8 mouse cellular contexts compared by ENCODE assay signal in the genomic region with DNA sequence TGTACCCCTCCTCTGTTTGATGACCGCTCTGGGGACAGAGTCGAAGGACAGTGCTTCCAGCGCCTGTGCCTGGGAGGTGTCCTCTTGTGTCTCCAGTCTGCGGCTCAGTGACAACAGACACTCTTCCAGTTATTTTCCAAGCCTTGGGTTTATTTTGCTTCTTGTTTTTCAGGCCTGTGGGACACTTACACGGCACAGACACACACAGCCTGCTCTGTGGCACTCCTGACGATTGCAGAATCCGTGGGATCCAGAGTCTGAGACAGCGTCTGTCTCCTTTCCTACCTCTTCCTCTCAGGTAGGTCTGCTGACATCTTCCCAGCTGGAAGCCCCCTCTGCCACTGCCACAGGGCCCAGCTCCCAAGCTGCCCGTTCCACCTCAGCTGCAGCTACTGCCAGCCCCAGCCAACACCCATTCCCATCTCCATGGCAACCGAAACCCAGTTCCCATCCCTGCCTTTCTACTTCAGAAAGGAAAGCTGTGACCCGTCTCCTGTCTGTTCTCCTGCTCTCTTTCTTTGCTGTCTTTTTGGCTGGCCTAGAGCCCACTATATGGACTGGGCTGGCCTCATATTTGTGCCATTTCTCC. TPM values are rescaled to one million over a fixed set of nuclear protein-coding genes. Genes with fewer than 3 reads are reported as not detected.
DNase-seq lines count a peak whose midpoint lies in the region; ATAC-seq lines count a peak whose summit lies in the region.
"Had no signal": no experiment of that assay in that cellular context is flagged by ENCODE, and none has a peak within 500 bp of the region (broad histone marks: within the 10 kb centered on the region; RNA-seq: fewer than 3 reads in every experiment).

No protein-coding gene starts in this region.

- H3K9ac ChIP-seq in neural tube, embryonic 13.5 days: peak overlapping the region; percentile 41; the same call in 1 of the 2 replicates
- H3K9ac ChIP-seq in kidney, embryonic 14.5 days (ENCODE audit: low read depth, low read length): no peak overlapping the region

- no peaks in the 10 kb centered on the region for H3K27me3 ChIP-seq in embryonic facial prominence, embryonic 10.5 days (replicated peaks; ENCODE audit: low read depth, poor library complexity, severe bottlenecking)
- no peaks in the 10 kb centered on the region for H3K27me3 ChIP-seq in neural tube, embryonic 13.5 days
- H3K27me3 ChIP-seq in kidney, embryonic 14.5 days (ENCODE audit: control insufficient read depth, insufficient read depth, low read length): no peaks in the 10 kb centered on the region

- H3K4me2 ChIP-seq in neural tube, embryonic 13.5 days: 0 out of 2 replicates have a peak overlapping the region, but pooled peaks have one; percentile 1
- H3K4me2 ChIP-seq in kidney, embryonic 14.5 days (replicated peaks; ENCODE audit: low read depth, low read length): no peak overlapping the region

- peak overlapping the region; percentile 11 for H3K27ac ChIP-seq in embryonic facial prominence, embryonic 10.5 days (replicated peaks)
- peak overlapping the region; percentile 80 for H3K27ac ChIP-seq in neural tube, embryonic 13.5 days (replicated peaks)
- H3K27ac ChIP-seq in kidney, embryonic 14.5 days (ENCODE audit: low read depth, low read length): no peak overlapping the region
- H3K27ac ChIP-seq: heart, embryonic 10.5 days had no signal

- H3K4me1 ChIP-seq in embryonic facial prominence, embryonic 10.5 days: peaks cover 16% of the 10 kb centered on the region
- peaks cover 28% of the 10 kb centered on the region for H3K4me1 ChIP-seq in neural tube, embryonic 13.5 days (replicated peaks)
- H3K4me1 ChIP-seq in kidney, embryonic 14.5 days (ENCODE audit: control insufficient read depth, insufficient read depth, low read length): 0 out of 2 replicates have a peak, but pooled peaks cover 4% of the 10 kb centered on the region

- peaks cover 7% of the 10 kb centered on the region for H3K36me3 ChIP-seq in embryonic facial prominence, embryonic 10.5 days (replicated peaks)
- no peaks in the 10 kb centered on the region for H3K36me3 ChIP-seq in neural tube, embryonic 13.5 days
- H3K36me3 ChIP-seq in kidney, embryonic 14.5 days (ENCODE audit: control insufficient read depth, insufficient read depth, low read length): no peaks in the 10 kb centered on the region
- H3K36me3 ChIP-seq: heart, embryonic 10.5 days had no signal

- DNase-seq in ZHBTc4 (ENCODE audit: low read depth, low spot score): peak; percentile 55
- no peak for DNase-seq in embryonic facial prominence, embryonic 10.5 days (ENCODE audit: low spot score)
- peak; percentile 59 for DNase-seq in layer of hippocampus, adult 9-11 months

- ATAC-seq in neural tube, embryonic 13.5 days (ENCODE audit: low read depth): peak; percentile 60; the same call in 1 of the 2 replicates
- no peak for ATAC-seq in megakaryocyte progenitor cell, adult 5-6 weeks (replicated peaks; ENCODE audit: poor library complexity)
- ATAC-seq in cerebellum, adult (ENCODE audit: insufficient number of reproducible peaks, low FRiP score, low TSS enrichment): no peak
- no peak for ATAC-seq in kidney, embryonic 14.5 days (ENCODE audit: low FRiP score, low TSS enrichment)

- no peaks in the 10 kb centered on the region for H3K9me3 ChIP-seq in embryonic facial prominence, embryonic 10.5 days
- no peaks in the 10 kb centered on the region for H3K9me3 ChIP-seq in neural tube, embryonic 13.5 days
- H3K9me3 ChIP-seq in kidney, embryonic 14.5 days (ENCODE audit: control insufficient read depth, low read length): no peaks in the 10 kb centered on the region
- H3K9me3 ChIP-seq: heart, embryonic 10.5 days had no signal

- H3K4me3 ChIP-seq in embryonic facial prominence, embryonic 10.5 days: no peak overlapping the region
- H3K4me3 ChIP-seq in neural tube, embryonic 13.5 days: no peak overlapping the region
- no peak overlapping the region for H3K4me3 ChIP-seq in kidney, embryonic 14.5 days (ENCODE audit: low read length)
- H3K4me3 ChIP-seq: heart, embryonic 10.5 days had no signal

- WGBS in embryonic facial prominence, embryonic 10.5 days: 53% methylated on average over 11 of the region's 11 CpGs
- 48% methylated on average over 11 of the region's 11 CpGs for WGBS in neural tube, embryonic 13.5 days
- WGBS in kidney, embryonic 14.5 days: 58% methylated on average over 11 of the region's 11 CpGs

RNA-seq across cellular contexts. Expression of a gene that starts 21.4 kb away (rescaled TPM):
- 30.3 and 34.2 TPM in 2 replicates for polyA plus RNA-seq in embryonic facial prominence, embryonic 10.5 days (2016; fragmentation: Nextera tagmentation; extraction: Ambion mirVana)
- 78.3 and 83.7 TPM in 2 replicates for polyA plus RNA-seq in neural tube, embryonic 13.5 days (2015; fragmentation: Nextera tagmentation; extraction: Ambion mirVana)
- 121 and 145 TPM in 2 replicates for total RNA-seq in megakaryocyte progenitor cell, adult 5-6 weeks (2015)
- 47.6 and 62.6 TPM in 2 replicates for total RNA-seq in megakaryocyte progenitor cell, adult 5-6 weeks (2017)
- 61.6 and 70.1 TPM in 2 replicates for polyA plus RNA-seq in kidney, embryonic 14.5 days (2014; fragmentation: Nextera tagmentation; extraction: Ambion mirVana)

RNA-seq across cellular contexts. Expression of a gene that starts 32.4 kb away (rescaled TPM):
- polyA plus RNA-seq in embryonic facial prominence, embryonic 10.5 days (2016; fragmentation: Nextera tagmentation; extraction: Ambion mirVana): not detected in 2 replicates
- polyA plus RNA-seq in neural tube, embryonic 13.5 days (2015; fragmentation: Nextera tagmentation; extraction: Ambion mirVana): 1.7 and 2.0 TPM in 2 replicates
- total RNA-seq in megakaryocyte progenitor cell, adult 5-6 weeks (2015): not detected in 2 replicates
- not detected in 2 replicates for total RNA-seq in megakaryocyte progenitor cell, adult 5-6 weeks (2017)
- not detected in 2 replicates for polyA plus RNA-seq in kidney, embryonic 14.5 days (2014; fragmentation: Nextera tagmentation; extraction: Ambion mirVana)
- polyA plus RNA-seq: heart, embryonic 10.5 days had no signal
